Mouse (Mus musculus) forebrain, embryonic 16.5 days (tissue): ENCODE measurements at regions not wholly inside any gene's neighbourhood (a gene's known extent, or its start where the extent isn't known, plus 50 kb on each side); places are given as distances from the start of the nearest gene placed in this dataset.
A peak's percentile ranks its signal among the peaks of the same experiment; 100 is the strongest.

Experiments
- ATAC-seq: fragments of 200-750 bp; cut with Nextera tagmentation; 2 replicates; pipeline ENCODE4 v1.8.0; 2017; ENCODE audit warnings: mild to moderate bottlenecking, moderate library complexity
- H3K27ac ChIP-seq: fragments of 300-500 bp; sonication (generic); 2 replicates; pipeline ENCODE4 v1.5.1; 2014; ENCODE audit warnings: low read length, control low read depth
- H3K27me3 ChIP-seq: fragments of 300-500 bp; sonication (generic); replicated peaks from 2 replicates; pipeline ENCODE4 v1.6.1; 2014; ENCODE audit warnings: low read length; ENCODE audit not compliant: control insufficient read depth, insufficient read depth
- H3K36me3 ChIP-seq: fragments of 300-500 bp; sonication (generic); 2 replicates; pipeline ENCODE4 v1.6.1; 2014; ENCODE audit not compliant: control insufficient read depth, insufficient read depth
- H3K4me1 ChIP-seq: fragments of 300-500 bp; sonication (generic); replicated peaks from 2 replicates; pipeline ENCODE4 v1.6.1; 2014; ENCODE audit warnings: low read length; ENCODE audit not compliant: control insufficient read depth, insufficient read depth
- H3K4me2 ChIP-seq: fragments of 300-500 bp; sonication (generic); 2 replicates; pipeline ENCODE4 v1.6.1; 2014; ENCODE audit warnings: mild to moderate bottlenecking, low read length, control low read depth
- H3K4me3 ChIP-seq: fragments of 300-500 bp; sonication (generic); replicated peaks from 2 replicates; pipeline ENCODE4 v1.5.1; 2014; ENCODE audit warnings: mild to moderate bottlenecking, low read length, control low read depth
- H3K9ac ChIP-seq: fragments of 300-500 bp; sonication (generic); replicated peaks from 2 replicates; pipeline ENCODE4 v1.6.1; 2014; ENCODE audit warnings: low read depth, low read length, control low read depth
- H3K9me3 ChIP-seq: fragments of 300-500 bp; sonication (generic); 2 replicates; pipeline ENCODE4 v1.6.1; 2016; ENCODE audit warnings: low read length; ENCODE audit not compliant: control insufficient read depth
- WGBS: fragments of 180-500 bp; shearing (Covaris S2); extraction: QIAGEN DNeasy Blood & Tissue Kit; methylation state at CpG from one replicate; pipeline ENCODE4 v1.1.7; 2014; 5-methylcytosine and 5-hydroxymethylcytosine counted together

DNA sequence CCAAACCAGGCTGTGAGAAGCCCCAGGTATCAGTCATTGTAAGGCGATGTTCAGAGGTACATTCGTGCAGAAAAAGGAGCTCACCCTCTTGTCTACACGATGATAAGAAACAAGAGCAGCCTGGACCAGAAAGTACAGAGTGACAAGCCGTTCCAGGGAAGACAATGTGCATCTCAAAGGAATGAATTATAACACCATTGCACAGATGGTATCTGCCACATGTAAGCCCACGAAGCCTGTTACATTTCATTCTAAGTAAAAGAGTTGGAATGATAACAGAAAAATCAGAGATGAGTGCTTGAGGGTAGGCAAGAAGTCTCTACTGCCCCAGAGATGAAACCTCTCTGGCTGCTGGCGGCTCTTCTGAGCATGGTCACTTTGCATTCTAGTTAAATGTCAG, 159.3 kb upstream of the Rad23b start:
- Histone ChIP-seq H3K27me3 (no peaks in the 10 kb centered on the region), H3K4me2 (no peak overlapping the region), H3K4me3 (no peak overlapping the region), H3K27ac (peak overlapping the region; percentile 43; the same call in 1 of the 2 replicates), H3K36me3 (no peaks in the 10 kb centered on the region), H3K9ac (no peak overlapping the region), H3K4me1 (peaks cover 8% of the 10 kb centered on the region), H3K9me3 (no peaks in the 10 kb centered on the region)
- 67% methylated on average over 6 of the region's 6 CpGs for WGBS
- ATAC-seq, result no peak

DNA sequence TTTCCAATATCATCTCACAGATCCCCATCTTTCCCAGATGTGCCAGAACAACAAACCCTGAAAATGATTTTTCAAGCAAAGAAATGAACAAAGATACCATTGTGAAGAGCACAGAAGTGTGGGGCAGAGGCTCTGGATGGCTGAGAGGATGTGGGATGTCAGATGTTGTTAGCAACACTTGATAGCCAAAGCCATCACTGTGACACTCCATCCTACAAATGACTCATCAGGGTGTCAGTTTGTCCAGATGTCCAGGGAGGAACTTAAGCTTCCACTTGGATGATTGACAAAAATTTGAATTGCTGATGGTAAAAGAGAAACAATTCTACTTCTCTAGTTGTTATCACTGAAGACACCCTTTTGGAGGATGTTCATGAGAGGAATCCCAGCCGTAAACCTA, 155.8 kb upstream of the Rad23b start:
- ATAC-seq, result no peak
- Histone ChIP-seq H3K9me3 (no peaks in the 10 kb centered on the region), H3K4me1 (peaks cover 8% of the 10 kb centered on the region), H3K9ac (no peak overlapping the region), H3K4me2 (no peak overlapping the region), H3K36me3 (no peaks in the 10 kb centered on the region), H3K27me3 (no peaks in the 10 kb centered on the region), H3K27ac (peak overlapping the region; percentile 44; the same call in 1 of the 2 replicates), H3K4me3 (no peak overlapping the region)
- 96% methylated on average over 1 of the region's 1 CpGs for WGBS

DNA sequence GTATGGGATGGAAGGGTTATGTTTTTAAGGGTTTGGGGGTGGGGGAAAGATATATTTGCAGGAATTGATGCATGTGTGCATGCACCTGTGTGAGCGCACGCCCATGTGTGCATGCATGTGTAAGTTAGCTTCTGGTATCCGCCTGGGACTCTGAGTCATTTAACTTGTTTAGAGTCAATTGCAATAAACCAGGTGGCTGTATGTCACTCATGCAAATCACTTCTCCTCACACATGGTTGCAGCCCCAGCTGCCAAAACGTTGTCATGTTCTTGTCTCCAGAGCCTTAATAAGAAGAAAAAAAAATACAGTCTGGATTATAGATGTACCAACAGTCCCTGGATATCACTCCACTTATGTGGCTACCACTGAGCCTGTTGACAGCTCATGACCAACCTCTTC, 155.3 kb upstream of the Rad23b start:
- Histone ChIP-seq H3K4me3 (no peak overlapping the region), H3K36me3 (no peaks in the 10 kb centered on the region), H3K9ac (no peak overlapping the region), H3K4me2 (no peak overlapping the region), H3K9me3 (no peaks in the 10 kb centered on the region), H3K27ac (peak overlapping the region; percentile 44; the same call in 1 of the 2 replicates), H3K27me3 (no peaks in the 10 kb centered on the region), H3K4me1 (peaks cover 8% of the 10 kb centered on the region)
- peak; percentile 76 for ATAC-seq
- WGBS, result 79% methylated on average over 4 of the region's 4 CpGs

DNA sequence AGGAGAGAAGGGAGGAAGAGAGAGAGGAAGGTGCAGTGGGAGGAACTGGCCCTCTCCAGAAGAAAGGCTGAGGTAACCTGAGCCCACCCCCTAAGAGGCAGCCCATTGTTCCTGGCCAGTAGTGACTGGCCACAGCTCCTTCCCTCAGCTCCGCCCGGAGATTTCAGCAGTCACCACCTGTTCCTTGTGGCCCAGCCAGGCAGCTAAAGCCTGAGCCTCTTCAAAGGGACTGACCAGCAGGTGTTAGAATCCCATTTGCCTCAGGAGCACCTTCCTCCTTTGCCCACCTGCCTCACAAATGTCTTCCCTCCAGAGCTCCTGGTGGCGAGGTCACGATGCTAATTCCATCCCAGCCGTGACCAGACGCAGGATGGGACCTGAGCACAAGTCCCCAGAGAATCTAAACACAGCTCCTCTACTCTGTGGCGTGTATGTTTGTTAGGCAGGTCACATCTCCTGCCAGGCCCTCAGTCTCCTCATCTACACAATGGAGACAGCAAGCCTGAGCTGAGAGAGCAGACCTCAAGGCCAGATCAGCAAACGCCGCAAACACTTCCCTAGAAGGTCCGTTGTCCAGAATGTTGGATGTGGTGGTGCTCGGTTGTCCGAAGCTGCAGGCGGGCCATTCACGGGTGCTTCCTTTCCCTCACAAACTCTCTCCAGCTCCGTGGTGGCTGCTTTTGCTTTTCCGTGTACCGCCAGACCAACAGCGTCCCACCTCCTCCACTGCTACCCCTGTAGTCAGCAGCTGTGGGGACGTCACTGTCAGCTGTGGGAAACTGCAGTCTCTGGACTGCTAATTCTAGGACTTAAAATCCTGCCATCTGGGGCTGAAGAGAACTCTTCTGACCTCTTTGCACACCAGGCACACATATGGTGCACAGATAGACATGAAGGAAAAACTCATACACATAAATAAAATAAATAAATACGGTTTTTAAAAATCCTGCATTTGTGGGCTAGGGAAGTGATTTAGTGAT, 145.8 kb upstream of the Rad23b start:
- 38% methylated on average over 20 of the region's 20 CpGs for WGBS
- no peak overlapping the region for H3K27ac ChIP-seq
- no peak overlapping the region for H3K4me3 ChIP-seq
- no peak for ATAC-seq
- H3K9me3 ChIP-seq, result no peaks in the 10 kb centered on the region
- H3K27me3 ChIP-seq, result no peaks in the 10 kb centered on the region
- H3K4me2 ChIP-seq, result no peak overlapping the region
- H3K9ac ChIP-seq, result no peak overlapping the region
- peaks cover 15% of the 10 kb centered on the region for H3K4me1 ChIP-seq
- H3K36me3 ChIP-seq, result no peaks in the 10 kb centered on the region

DNA sequence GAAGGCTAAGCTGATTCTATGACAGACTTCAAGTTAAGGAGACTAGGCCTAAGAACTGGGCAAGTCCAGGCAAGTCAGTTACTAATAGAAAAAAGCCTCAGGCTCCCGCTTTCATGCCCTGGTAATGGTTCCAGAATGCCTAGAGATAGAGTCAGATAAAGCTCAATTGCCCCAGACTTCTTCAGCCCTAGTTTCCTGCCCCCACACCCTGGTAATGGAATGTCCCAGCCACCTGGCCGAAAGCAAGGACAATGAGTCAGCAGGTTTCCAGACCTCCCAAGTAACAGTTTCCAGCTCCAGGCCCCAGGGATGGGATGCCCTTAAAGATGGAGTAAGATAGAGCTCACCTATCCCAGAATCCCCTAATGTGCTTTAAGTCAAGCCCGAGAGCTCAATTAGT, 143.6 kb upstream of the Rad23b start:
- ATAC-seq, result no peak

DNA sequence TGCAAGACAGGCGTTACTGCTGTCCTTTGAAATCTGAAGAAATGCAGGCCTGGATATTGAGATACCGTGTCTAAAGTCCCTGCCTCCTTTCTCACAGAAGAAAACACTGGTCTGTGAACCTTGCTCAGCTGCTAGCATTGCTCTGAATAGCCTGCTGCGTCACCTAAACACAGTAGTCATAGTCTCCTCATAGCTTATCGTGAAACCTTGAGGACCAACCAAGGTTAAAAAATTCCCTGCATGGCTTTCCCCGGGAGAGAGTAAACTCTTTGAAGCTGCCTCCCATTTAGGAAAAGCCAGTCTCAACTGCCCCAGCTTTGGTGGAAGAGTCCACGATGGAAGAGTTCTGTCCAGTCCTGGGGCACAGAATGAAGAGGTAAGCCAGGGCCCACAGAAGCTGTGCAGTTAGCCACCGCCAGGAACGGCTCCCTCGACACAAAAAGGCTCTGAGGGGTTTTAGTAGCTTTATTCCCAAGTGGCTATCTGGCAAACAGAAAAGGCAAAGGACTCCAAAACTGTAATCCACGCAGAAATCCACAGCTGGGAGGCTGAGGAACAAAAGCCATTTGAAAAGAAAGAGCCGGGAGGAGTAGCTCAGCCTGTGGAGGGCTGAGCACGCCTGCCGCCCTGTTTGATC, 142.0 kb upstream of the Rad23b start:
- H3K27me3 ChIP-seq, result no peaks in the 10 kb centered on the region
- H3K4me2 ChIP-seq, result peak overlapping the region; percentile 32; the same call in 1 of the 2 replicates
- no peak overlapping the region for H3K4me3 ChIP-seq
- H3K9me3 ChIP-seq, result no peaks in the 10 kb centered on the region
- WGBS, result 18% methylated on average over 13 of the region's 13 CpGs
- H3K27ac ChIP-seq, result no peak overlapping the region
- H3K4me1 ChIP-seq, result peaks cover 19% of the 10 kb centered on the region
- peak; percentile 44 for ATAC-seq
- no peaks in the 10 kb centered on the region for H3K36me3 ChIP-seq
- H3K9ac ChIP-seq, result no peak overlapping the region

More for the DNA sequence above, 143.6 kb upstream of the Rad23b start:
- Histone ChIP-seq H3K4me1 (peaks cover 19% of the 10 kb centered on the region), H3K27me3 (no peaks in the 10 kb centered on the region), H3K4me2 (no peak overlapping the region), H3K9ac (no peak overlapping the region), H3K36me3 (no peaks in the 10 kb centered on the region), H3K4me3 (no peak overlapping the region), H3K9me3 (no peaks in the 10 kb centered on the region), H3K27ac (no peak overlapping the region)
- WGBS, result 85% methylated on average over 3 of the region's 3 CpGs

DNA sequence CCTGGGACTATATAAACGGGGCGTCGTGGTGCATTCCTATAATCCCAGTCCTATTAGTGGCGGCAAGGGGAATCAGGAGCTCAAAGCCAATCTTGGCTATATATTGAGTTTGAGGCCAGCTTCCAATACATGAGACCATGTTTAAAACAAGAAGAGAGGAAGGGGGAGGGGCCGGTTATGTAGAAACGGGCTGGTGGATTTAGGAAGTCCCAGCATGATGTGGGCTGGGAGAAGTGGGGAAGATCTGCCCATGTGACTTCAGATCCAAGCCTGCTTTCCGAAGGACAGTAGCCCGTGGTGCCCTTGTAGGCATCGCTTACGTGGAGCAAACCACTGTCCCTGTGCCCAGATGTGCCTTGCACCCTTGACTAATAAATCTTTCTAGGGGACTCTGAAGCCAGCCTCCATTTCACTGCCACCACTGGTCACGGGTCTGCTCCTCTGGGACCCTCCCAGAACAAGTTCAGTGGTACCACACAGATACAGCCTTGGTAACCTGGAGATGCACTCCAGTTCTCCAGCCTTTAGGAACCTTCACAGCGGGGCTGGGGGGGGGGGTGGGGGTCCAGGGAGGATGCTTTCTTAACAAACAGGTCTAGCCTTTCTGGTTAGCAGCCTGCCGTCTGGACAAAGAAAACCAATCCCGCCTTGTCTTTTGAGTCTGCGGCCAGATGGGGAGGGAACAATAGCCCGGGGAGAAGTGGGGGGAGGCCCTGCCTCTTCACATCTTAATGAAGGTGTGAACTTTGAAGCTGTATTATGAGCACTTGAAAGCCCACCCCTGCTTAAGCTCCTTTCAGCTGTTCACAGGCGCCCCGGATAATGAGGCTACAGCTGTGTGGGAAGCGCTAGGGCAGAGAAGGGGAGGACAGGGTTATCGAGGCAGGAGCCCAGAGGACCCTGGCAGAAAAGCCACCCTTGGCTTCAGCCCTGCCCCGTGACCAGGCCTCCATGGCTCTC, 141.2 kb upstream of the Rad23b start:
- H3K36me3 ChIP-seq, result no peaks in the 10 kb centered on the region
- H3K4me1 ChIP-seq, result peaks cover 19% of the 10 kb centered on the region
- H3K27ac ChIP-seq, result no peak overlapping the region
- H3K9ac ChIP-seq, result 0 out of 2 replicates have a peak overlapping the region, but pooled peaks have one; percentile 7
- no peaks in the 10 kb centered on the region for H3K27me3 ChIP-seq
- H3K4me2 ChIP-seq, result peak overlapping the region; percentile 32
- WGBS, result 4% methylated on average over 21 of the region's 21 CpGs
- ATAC-seq, result peak; percentile 79
- no peaks in the 10 kb centered on the region for H3K9me3 ChIP-seq
- H3K4me3 ChIP-seq, result no peak overlapping the region

DNA sequence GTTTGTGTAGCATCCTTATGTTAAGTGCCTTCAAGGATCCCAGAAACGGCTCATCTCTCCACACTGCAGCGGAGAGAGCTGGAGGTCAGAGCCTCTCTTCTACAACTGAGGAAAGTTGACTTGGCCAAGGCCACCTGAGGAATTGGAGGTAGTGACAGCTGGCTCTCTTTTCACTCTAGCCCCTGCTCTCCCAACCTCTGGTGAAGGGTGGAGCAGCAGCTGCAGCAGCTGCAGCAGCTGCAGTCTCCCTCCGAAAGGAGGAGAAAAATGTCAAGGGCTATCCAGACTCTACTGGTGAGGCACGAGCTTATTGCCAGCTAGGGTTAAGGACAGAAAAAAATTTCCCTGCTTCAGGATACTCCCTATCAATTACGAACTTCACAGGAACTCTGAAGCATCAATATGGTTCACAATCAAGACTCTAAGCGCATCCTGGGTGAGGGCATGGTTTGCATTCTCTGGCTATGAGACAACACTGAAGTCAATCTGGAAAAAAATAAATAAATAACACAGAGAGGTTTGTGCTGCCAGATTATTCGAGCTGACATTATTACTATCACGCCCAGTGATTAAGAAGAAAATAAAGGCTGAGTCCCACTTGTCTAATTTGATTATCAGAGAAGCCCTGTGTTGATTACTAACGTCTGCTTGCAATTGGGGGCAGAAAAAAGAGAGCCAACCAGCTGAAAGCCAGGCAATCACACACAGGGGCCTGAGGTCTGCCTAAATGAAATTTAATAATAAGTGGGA, 134.2 kb upstream of the Rad23b start:
- Histone ChIP-seq H3K4me1 (peaks cover 2% of the 10 kb centered on the region), H3K9me3 (no peaks in the 10 kb centered on the region), H3K27me3 (no peaks in the 10 kb centered on the region), H3K9ac (no peak overlapping the region), H3K27ac (no peak overlapping the region), H3K4me2 (no peak overlapping the region), H3K4me3 (no peak overlapping the region), H3K36me3 (no peaks in the 10 kb centered on the region)
- WGBS, result 43% methylated on average over 9 of the region's 9 CpGs
- peak; percentile 49 for ATAC-seq
